ENCODE assay signal across 8 mouse cellular contexts in genomic region chr2:103445776-103446175, GRCm38 (mm10). TPM values are rescaled to one million over a fixed set of nuclear protein-coding genes. Genes with fewer than 3 reads are reported as not detected.
A peak's percentile ranks its signal among the peaks of the same experiment; 100 is the strongest.
DNase-seq lines count a peak whose midpoint lies in the region.

No protein-coding gene starts in this region.

- peak; percentile 20 to 78 for DNase-seq in adrenal gland, adult (ENCODE audit: inconsistent age in 2 of 2, low spot score in 1 of 2)
- no peak for DNase-seq in adrenal gland, postnatal 4 days (ENCODE audit: low spot score in 2 of 2)
- peak; percentile 29 for DNase-seq in right cerebral cortex, adult 18-20 months
- no peak for DNase-seq in right cerebral cortex, postnatal 36 days (ENCODE audit: low spot score in 2 of 2)
- peak; percentile 83 for DNase-seq in embryo, embryonic 10 days (ENCODE audit: low spot score)
- DNase-seq in induced T-regulatory cell, adult 2 months (ENCODE audit: low read depth), result peak; percentile 74
- peak; percentile 52 for DNase-seq in lung, postnatal 10 days
- DNase-seq in spleen, postnatal 10 days (ENCODE audit: low spot score in 2 of 2), result peak; percentile 41 to 70

RNA-seq across cellular contexts. Expression of gene Elf5, which starts 34.3 kb away (rescaled TPM):
- 1 to 10 TPM in 1 of 2 experiments, under 1 TPM in 1; 0.54 to 3.0 TPM for total RNA-seq in adrenal gland, postnatal 4 days (2021)

RNA-seq across cellular contexts. Expression of gene Cat, which starts 39.2 kb away (rescaled TPM):
- 100 to 1,000 TPM; 157 to 174 TPM for total RNA-seq in adrenal gland, postnatal 4 days (2021)

Comparison
In these comparisons a context has a peak if more than half of its experiments do, and no peak if none do; other contexts are left out.
1. DNase-seq: peak in adrenal gland, adult (2 of 2), right cerebral cortex, adult 18-20 months (single experiment), embryo, embryonic 10 days (single experiment), induced T-regulatory cell, adult 2 months (single experiment), lung, postnatal 10 days (single experiment) and spleen, postnatal 10 days (2 of 2); none in adrenal gland, postnatal 4 days (0 of 2) and right cerebral cortex, postnatal 36 days (0 of 2).